Mouse (Mus musculus) intestine, embryonic 15.5 days (tissue): ENCODE measurements around the gene Ctsq. TPM values are rescaled to one million over a fixed set of nuclear protein-coding genes. Genes with fewer than 3 reads are reported as not detected.
"Not testable (repeated sequence)": the region's sequence is repeated elsewhere in the genome, so short reads cannot be mapped to it uniquely, and the experiment has no call there.

ENCODE experiments used
- ATAC-seq: fragments of 200-750 bp; cut with Nextera tagmentation; 2 replicates; pipeline ENCODE4 v1.8.0; 2017; ENCODE audit warnings: moderate TSS enrichment, moderate library complexity
- H3K27ac ChIP-seq: fragments of 300-500 bp; sonication (generic); 2 replicates; pipeline ENCODE4 v1.5.1; 2015; ENCODE audit warnings: mild to moderate bottlenecking, inconsistent platforms
- H3K27me3 ChIP-seq: fragments of 300-500 bp; sonication (generic); replicated peaks from 2 replicates; pipeline ENCODE4 v1.6.1; 2015; ENCODE audit warnings: inconsistent platforms
- H3K36me3 ChIP-seq: fragments of 300-500 bp; sonication (generic); 2 replicates; pipeline ENCODE4 v1.6.1; 2015; ENCODE audit warnings: inconsistent platforms
- H3K4me1 ChIP-seq: fragments of 300-500 bp; sonication (generic); replicated peaks from 2 replicates; pipeline ENCODE4 v1.6.1; 2015; ENCODE audit warnings: inconsistent platforms
- H3K4me2 ChIP-seq: fragments of 300-500 bp; sonication (generic); replicated peaks from 2 replicates; pipeline ENCODE4 v1.6.1; 2015; ENCODE audit warnings: mild to moderate bottlenecking, inconsistent platforms
- H3K4me3 ChIP-seq: fragments of 300-500 bp; sonication (generic); replicated peaks from 2 replicates; pipeline ENCODE4 v1.5.1; 2015; ENCODE audit warnings: inconsistent platforms
- H3K9ac ChIP-seq: fragments of 300-500 bp; sonication (generic); 2 replicates; pipeline ENCODE4 v1.6.1; 2015; ENCODE audit warnings: inconsistent platforms
- H3K9me3 ChIP-seq: fragments of 300-500 bp; sonication (generic); 2 replicates; pipeline ENCODE4 v1.6.1; 2016; ENCODE audit warnings: inconsistent platforms
- WGBS: fragments of 180-500 bp; shearing (Covaris S2); methylation state at CpG from one replicate; pipeline ENCODE4 v1.1.7; 2015; 5-methylcytosine and 5-hydroxymethylcytosine counted together
- polyA plus RNA-seq: library from polyadenylated mRNA; unstranded; fragments of >200 nt; fragmentation: Nextera tagmentation; extraction: Ambion mirVana; gene quantifications from 2 replicates; pipeline ENCODE4 v1.2.1, GENCODE M21; 2015

Gene Ctsq
- polyA plus RNA-seq = not detected in 2 replicates

DNA sequence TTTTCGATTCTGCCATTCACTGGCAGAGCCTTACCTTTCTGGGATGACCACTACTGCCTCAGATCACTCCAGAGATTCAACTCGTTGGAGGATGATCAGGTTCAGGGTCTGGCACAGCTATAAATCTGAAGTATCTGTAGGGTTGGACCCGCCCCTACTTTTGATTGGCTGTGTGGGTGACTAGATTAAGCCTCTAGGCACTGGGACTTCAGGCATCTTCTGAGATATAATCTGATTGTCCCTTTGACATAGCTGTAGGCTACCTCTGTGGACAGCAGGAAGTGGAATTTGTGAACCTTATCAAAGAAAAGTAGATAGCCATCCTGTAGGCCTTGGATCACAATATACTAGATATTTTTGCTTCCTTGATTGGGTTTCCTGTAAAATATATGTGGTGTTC lies at the start of gene Ctsq:
TSS of gene Ctsq (minus strand) at position 101 of the 400 bp plus-strand sequence.
- no peak for ATAC-seq
- no peak within 1 kb of the TSS for H3K4me3 ChIP-seq
- no peaks in the 10 kb centered on the region for H3K36me3 ChIP-seq
- H3K27me3 ChIP-seq = no peaks in the 10 kb centered on the region
- H3K27ac ChIP-seq = no peak within 1 kb of the TSS
- no peak within 1 kb of the TSS for H3K9ac ChIP-seq
- 54% methylated on average over 3 of the region's 3 CpGs for WGBS
- no peaks in the 10 kb centered on the region for H3K9me3 ChIP-seq
- H3K4me1 ChIP-seq = no peaks in the 10 kb centered on the region
- H3K4me2 ChIP-seq = no peak within 1 kb of the TSS

DNA sequence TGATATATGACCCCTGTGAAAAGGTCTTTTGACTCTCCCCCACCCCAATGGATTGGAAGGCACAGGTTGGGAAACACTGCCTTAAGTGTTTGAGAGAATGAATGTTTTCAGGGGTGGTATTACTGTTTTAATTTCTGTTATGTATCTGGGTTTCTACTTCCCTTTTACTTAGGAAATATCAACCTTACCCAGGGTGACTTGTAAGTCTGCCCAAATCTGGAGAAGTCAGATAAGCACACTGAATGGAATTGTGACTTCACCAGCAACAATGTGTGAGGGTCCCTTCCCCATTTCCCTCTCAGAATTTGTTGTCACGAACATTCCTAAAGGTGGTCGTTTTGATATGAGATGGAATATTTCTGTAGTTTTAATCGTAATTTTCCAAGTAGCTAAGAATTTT lies 17.6 kb downstream of the Ctsq start:
- Histone ChIP-seq H3K27ac (no peak overlapping the region), H3K4me1 (no peaks in the 10 kb centered on the region), H3K27me3 (no peaks in the 10 kb centered on the region), H3K4me2 (no peak overlapping the region), H3K9ac (no peak overlapping the region), H3K4me3 (no peak overlapping the region), H3K9me3 (no peaks in the 10 kb centered on the region), H3K36me3 (no peaks in the 10 kb centered on the region)
- 84% methylated on average over 3 of the region's 3 CpGs for WGBS
- ATAC-seq = no peak

DNA sequence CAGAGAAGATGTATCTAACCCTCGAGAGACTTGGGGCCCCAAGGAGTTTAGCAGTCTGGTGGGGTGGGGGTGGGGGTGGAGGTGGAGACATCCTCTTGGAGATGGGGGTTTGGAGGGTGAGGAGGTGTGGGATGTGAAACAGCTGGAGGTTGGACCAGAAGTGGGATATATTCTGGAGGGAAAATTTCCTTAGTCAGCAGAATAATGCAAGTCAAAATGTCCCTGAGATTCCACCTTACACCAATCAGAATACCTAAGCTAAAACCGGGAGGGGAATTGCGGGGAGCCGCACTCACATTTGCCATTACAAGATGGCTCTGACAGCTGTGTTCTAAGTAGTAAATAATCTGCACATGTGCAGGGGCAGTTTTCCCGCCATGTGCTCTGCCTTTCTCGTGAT lies 18.6 kb downstream of the Ctsq start:
- ATAC-seq = no peak
- 78% methylated on average over 6 of the region's 6 CpGs for WGBS
- Histone ChIP-seq H3K27me3 (no peaks in the 10 kb centered on the region), H3K4me1 (no peaks in the 10 kb centered on the region), H3K4me3 (no peak overlapping the region), H3K36me3 (no peaks in the 10 kb centered on the region), H3K9ac (no peak overlapping the region), H3K27ac (no peak overlapping the region), H3K4me2 (no peak overlapping the region), H3K9me3 (no peaks in the 10 kb centered on the region)

DNA sequence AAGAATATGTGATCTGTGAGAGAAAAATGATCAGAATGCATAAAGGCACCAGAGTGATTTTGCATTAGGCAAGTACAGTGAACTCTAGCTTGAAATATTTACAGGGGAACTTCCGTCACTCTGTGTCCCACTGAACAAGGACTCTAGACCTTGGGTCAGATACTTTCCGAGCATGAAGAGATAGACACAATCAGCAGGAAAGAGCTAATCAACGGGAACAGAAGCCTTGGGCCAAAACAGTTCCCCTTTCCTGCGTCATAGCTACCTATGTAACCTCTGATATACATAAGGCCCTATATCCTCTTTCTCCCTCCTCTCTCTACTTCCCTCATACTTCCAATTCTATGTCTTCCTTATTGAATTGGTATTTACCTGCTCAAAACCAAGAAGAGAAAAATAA lies 30.3 kb downstream of the Ctsq start:
- H3K9ac ChIP-seq = no peak overlapping the region
- ATAC-seq = no peak
- H3K4me3 ChIP-seq = no peak overlapping the region
- WGBS = 85% methylated on average over 4 of the region's 4 CpGs
- H3K4me1 ChIP-seq = no peaks in the 10 kb centered on the region
- H3K9me3 ChIP-seq = no peaks in the 10 kb centered on the region
- H3K27ac ChIP-seq = no peak overlapping the region
- no peak overlapping the region for H3K4me2 ChIP-seq
- no peaks in the 10 kb centered on the region for H3K36me3 ChIP-seq
- H3K27me3 ChIP-seq = no peaks in the 10 kb centered on the region

DNA sequence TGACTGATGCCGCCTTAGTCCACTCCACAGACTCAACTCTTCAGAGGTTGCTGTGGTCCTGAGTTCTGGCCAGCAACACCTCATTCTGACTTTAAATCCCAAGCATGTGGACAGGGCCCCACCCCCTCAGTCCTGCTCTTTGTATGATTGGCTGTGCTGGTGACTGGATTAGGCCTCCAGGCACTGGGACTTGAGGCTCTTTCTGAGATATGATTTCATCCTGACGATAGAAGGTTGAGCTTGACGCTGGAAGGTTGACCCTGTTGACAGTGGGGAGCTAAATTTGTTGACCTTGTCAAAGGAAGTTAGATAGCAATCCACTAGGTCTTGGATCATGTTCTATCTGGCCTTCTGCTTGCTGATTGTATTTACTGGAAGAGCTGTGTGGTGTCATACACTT lies 34.6 kb downstream of the Ctsq start, which contains the start of gene Ctsj:
TSS of gene Ctsj (minus strand) at position 101 of the 400 bp plus-strand sequence.
- Histone ChIP-seq H3K36me3 (no peaks in the 10 kb centered on the region), H3K27ac (no peak within 1 kb of the TSS), H3K4me2 (no peak within 1 kb of the TSS), H3K9me3 (no peaks in the 10 kb centered on the region), H3K4me3 (no peak within 1 kb of the TSS), H3K27me3 (no peaks in the 10 kb centered on the region), H3K4me1 (no peaks in the 10 kb centered on the region), H3K9ac (no peak within 1 kb of the TSS)
- WGBS = 79% methylated on average over 3 of the region's 3 CpGs
- no peak for ATAC-seq

DNA sequence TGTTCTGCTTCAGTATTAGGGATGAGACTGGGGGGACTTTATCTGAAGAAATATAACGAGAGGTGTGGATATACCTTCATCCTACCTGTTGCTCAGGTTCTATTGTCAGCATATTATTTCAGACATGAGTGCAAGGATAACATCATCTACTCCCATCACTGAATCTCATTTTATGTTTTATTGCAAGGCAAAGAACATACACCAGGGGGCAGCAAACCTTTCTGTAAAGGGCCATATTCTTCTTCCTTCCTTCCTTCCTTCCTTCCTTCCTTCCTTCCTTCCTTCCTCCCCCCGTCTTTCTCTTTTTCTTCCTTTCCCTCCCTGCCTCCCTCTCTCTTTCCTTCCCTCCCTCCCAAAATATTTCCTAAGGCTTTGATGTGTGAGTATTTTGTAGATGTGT lies 42.8 kb downstream of the Ctsq start:
- Histone ChIP-seq H3K4me1 (no peaks in the 10 kb centered on the region), H3K4me2 (no peak overlapping the region), H3K4me3 (no peak overlapping the region), H3K27me3 (no peaks in the 10 kb centered on the region), H3K27ac (no peak overlapping the region), H3K36me3 (no peaks in the 10 kb centered on the region), H3K9me3 (no peaks in the 10 kb centered on the region), H3K9ac (no peak overlapping the region)
- WGBS = 38% methylated on average over 2 of the region's 2 CpGs
- no peak for ATAC-seq

DNA sequence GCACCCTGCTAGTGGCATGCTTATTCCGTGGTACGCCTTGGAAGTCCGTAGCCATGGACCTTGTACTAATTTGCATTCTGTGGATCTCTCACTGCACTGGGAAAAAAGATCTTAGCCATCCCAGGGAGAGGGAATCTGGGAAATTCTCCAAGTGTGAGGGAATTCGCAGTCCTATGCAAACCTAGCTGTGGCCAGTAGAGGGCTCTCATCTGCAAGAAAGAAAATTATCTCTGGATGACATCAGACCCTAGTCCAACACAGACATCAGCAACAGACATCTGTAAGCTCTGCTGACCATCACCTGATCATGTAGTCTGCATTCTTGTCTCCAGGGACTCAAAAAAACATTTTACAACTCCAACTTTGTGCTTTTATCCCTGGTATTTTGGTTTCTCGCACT lies 53.5 kb downstream of the Ctsq start:
- not testable (repeated sequence) for H3K4me1 ChIP-seq

More for the DNA sequence above, 53.5 kb downstream of the Ctsq start:
- H3K9ac ChIP-seq, H3K36me3 ChIP-seq, H3K4me3 ChIP-seq, ATAC-seq, H3K9me3 ChIP-seq, H3K4me2 ChIP-seq, H3K27ac ChIP-seq, H3K27me3 ChIP-seq: not testable (repeated sequence)
- WGBS = 74% methylated on average over 5 of the region's 5 CpGs

Other genes starting within 250 kb of the Ctsq start
- not detected in 2 replicates for gene Ctsll3, start 237.8 kb downstream of the Ctsq start, polyA plus RNA-seq
- not detected in 2 replicates for gene 4930486L24Rik, start 176.2 kb downstream of the Ctsq start, polyA plus RNA-seq
- gene Gm49392, start 143.7 kb downstream of the Ctsq start, polyA plus RNA-seq = 0.11 TPM in 1 of 2 replicates, not detected in the other
- gene Ctla2b, start 143.2 kb downstream of the Ctsq start, polyA plus RNA-seq = 2.2 and 3.7 TPM in 2 replicates
- gene Tpbpb, start 135.8 kb downstream of the Ctsq start, polyA plus RNA-seq = not detected in 2 replicates
- not detected in 2 replicates for gene Gm49393, start 105.0 kb downstream of the Ctsq start, polyA plus RNA-seq
- 1.0 and 1.8 TPM in 2 replicates for gene Gm49391, start 104.1 kb downstream of the Ctsq start, polyA plus RNA-seq
- 26.9 and 28.6 TPM in 2 replicates for gene Ctla2a, start 104.0 kb downstream of the Ctsq start, polyA plus RNA-seq
- gene Tpbpa, start 98.6 kb downstream of the Ctsq start, polyA plus RNA-seq = not detected in 2 replicates
- gene Ctsj, start 34.7 kb downstream of the Ctsq start, polyA plus RNA-seq = not detected in 2 replicates
- gene Ctsr, start 123.6 kb upstream of the Ctsq start, polyA plus RNA-seq = not detected in 2 replicates
- gene Cts6, start 162.8 kb upstream of the Ctsq start, polyA plus RNA-seq = not detected in 2 replicates
- not detected in 2 replicates for gene Cts8, start 214.7 kb upstream of the Ctsq start, polyA plus RNA-seq
- gene Gm49398, start 248.2 kb upstream of the Ctsq start, polyA plus RNA-seq = not detected in 2 replicates